Mouse (Mus musculus) frontal cortex, adult (tissue): ENCODE results near the gene Grm7.
A peak's percentile ranks its signal among the peaks of the same experiment; 100 is the strongest.

Experiments
- ATAC-seq: cut with Nextera tagmentation; 2 replicates; pipeline ENCODE4 v1.9.2; 2017; ENCODE audit warnings: mild to moderate bottlenecking, moderate library complexity, mixed read lengths; ENCODE audit not compliant: low TSS enrichment

Gene Grm7

GRCm38 (mm10) chr6:110868311-110868710 lies 222.9 kb downstream of the Grm7 start:
- ATAC-seq: no peak

GRCm38 (mm10) chr6:110982013-110982412 lies 336.6 kb downstream of the Grm7 start:
- ATAC-seq: peak; percentile 74

- ATAC-seq: peak; percentile 90
Measured at GRCm38 (mm10) chr6:111039099-111039498, 393.7 kb downstream of the Grm7 start.

GRCm38 (mm10) chr6:111045896-111046295 lies 400.5 kb downstream of the Grm7 start:
- no peak for ATAC-seq

GRCm38 (mm10) chr6:111049247-111049646 lies 403.9 kb downstream of the Grm7 start:
- ATAC-seq: no peak

GRCm38 (mm10) chr6:111054001-111054975 lies 408.9 kb downstream of the Grm7 start:
- ATAC-seq: peak; percentile 62

- no peak for ATAC-seq
Measured at GRCm38 (mm10) chr6:111057798-111058197, 412.4 kb downstream of the Grm7 start.

- ATAC-seq: no peak
Measured at GRCm38 (mm10) chr6:111060004-111060403, 414.6 kb downstream of the Grm7 start.

GRCm38 (mm10) chr6:111084569-111084968 lies 439.2 kb downstream of the Grm7 start:
- ATAC-seq: peak; percentile 89

- ATAC-seq: peak; percentile 94
Measured at GRCm38 (mm10) chr6:111094818-111095217, 449.4 kb downstream of the Grm7 start.

- ATAC-seq: peak; percentile 34; the same call in 1 of the 2 replicates
Measured at GRCm38 (mm10) chr6:111105485-111105884, 460.1 kb downstream of the Grm7 start.

- no peak for ATAC-seq
Measured at GRCm38 (mm10) chr6:111161037-111161436, 515.7 kb downstream of the Grm7 start.

- ATAC-seq: peak; percentile 83; the same call in 1 of the 2 replicates
Measured at GRCm38 (mm10) chr6:111195333-111195732, 550.0 kb downstream of the Grm7 start.

GRCm38 (mm10) chr6:111221083-111221729 lies 575.8 kb downstream of the Grm7 start:
- ATAC-seq: peak; percentile 64

- ATAC-seq: no peak
Measured at GRCm38 (mm10) chr6:111255215-111255614, 609.8 kb downstream of the Grm7 start.

GRCm38 (mm10) chr6:111256939-111257338 lies 611.6 kb downstream of the Grm7 start:
- ATAC-seq: no peak

GRCm38 (mm10) chr6:111258256-111258655 lies 612.9 kb downstream of the Grm7 start:
- ATAC-seq: no peak

- no peak for ATAC-seq
Measured at GRCm38 (mm10) chr6:111261181-111261580, 615.8 kb downstream of the Grm7 start.

- no peak for ATAC-seq
Measured at GRCm38 (mm10) chr6:111276657-111277056, 631.3 kb downstream of the Grm7 start.

- 0 out of 2 replicates have a peak, but pooled peaks have one; percentile 27 for ATAC-seq
Measured at GRCm38 (mm10) chr6:111278516-111278915, 633.1 kb downstream of the Grm7 start.

GRCm38 (mm10) chr6:111293505-111294001 lies 648.2 kb downstream of the Grm7 start:
- ATAC-seq: no peak

- no peak for ATAC-seq
Measured at GRCm38 (mm10) chr6:111303912-111304555, 658.7 kb downstream of the Grm7 start.
